In the genomic region with DNA sequence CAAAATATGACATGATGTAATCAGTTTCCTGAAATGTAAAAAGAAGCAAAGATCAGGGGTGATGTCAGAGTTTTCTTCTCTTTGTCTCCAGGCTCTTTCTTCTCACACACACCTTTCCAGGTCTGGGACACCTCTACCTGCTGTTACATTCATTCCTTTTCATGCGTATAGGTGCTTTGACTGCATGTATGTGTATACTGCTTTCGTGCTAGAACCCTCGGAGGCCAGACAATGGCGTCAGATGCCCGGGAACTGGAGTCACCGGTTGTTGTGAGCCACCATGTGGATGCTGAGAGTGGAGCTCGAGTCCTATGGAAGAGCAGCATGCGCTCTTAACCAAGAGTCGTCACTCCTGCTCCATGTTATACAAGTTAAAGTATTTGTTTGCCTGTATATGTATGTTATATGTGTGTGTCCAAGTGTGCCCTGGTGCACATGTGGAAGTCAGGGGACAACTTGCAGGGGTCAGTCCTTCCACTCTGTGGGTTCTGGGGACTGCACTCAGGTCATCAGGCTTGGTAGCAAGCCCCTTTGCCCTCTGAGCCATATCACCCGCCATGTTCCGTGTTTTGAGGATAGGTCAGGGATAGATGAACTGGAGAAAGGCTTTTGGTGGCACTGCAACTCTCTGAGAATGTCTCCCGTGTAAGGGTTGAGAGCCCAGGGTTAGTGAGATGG, we compare ENCODE assay signal across 18 mouse cellular contexts. TPM values are rescaled to one million over a fixed set of nuclear protein-coding genes. Genes with fewer than 3 reads are reported as not detected.
DNase-seq lines count a peak whose midpoint lies in the region; ATAC-seq and TF ChIP-seq lines count a peak whose summit lies in the region.
"Had no signal": no experiment of that assay in that cellular context is flagged by ENCODE, and none has a peak within 500 bp of the region (broad histone marks: within the 10 kb centered on the region; RNA-seq: fewer than 3 reads in every experiment).

No protein-coding gene starts in this region.

- H3K4me2 ChIP-seq in hindbrain, embryonic 13.5 days: no peak overlapping the region
- H3K4me2 ChIP-seq in hindbrain, postnatal 0 days (ENCODE audit: low read depth, low read length): no peak overlapping the region
- no peak overlapping the region for H3K4me2 ChIP-seq in heart, embryonic 13.5 days
- H3K4me2 ChIP-seq: hindbrain, embryonic 12.5 days; midbrain, embryonic 15.5 days; neural tube, embryonic 15.5 days; stomach, embryonic 15.5 days had no signal

- H3K4me3 ChIP-seq in hindbrain, embryonic 13.5 days: no peak overlapping the region
- H3K4me3 ChIP-seq in hindbrain, postnatal 0 days (ENCODE audit: low read length): no peak overlapping the region
- no peak overlapping the region for H3K4me3 ChIP-seq in heart, embryonic 13.5 days
- H3K4me3 ChIP-seq in small intestine, adult 2 months (ENCODE audit: low read depth, low read length): no peak overlapping the region
- H3K4me3 ChIP-seq: hindbrain, embryonic 12.5 days; midbrain, embryonic 15.5 days; neural tube, embryonic 15.5 days; stomach, embryonic 15.5 days had no signal

- H3K27me3 ChIP-seq in hindbrain, embryonic 13.5 days: peaks cover 11% of the 10 kb centered on the region
- no peaks in the 10 kb centered on the region for H3K27me3 ChIP-seq in hindbrain, postnatal 0 days (ENCODE audit: insufficient read depth, low read length)
- no peaks in the 10 kb centered on the region for H3K27me3 ChIP-seq in heart, embryonic 13.5 days (replicated peaks)
- no peaks in the 10 kb centered on the region for H3K27me3 ChIP-seq in small intestine, adult 2 months (ENCODE audit: control insufficient read depth, insufficient read depth, low read length)
- H3K27me3 ChIP-seq: midbrain, embryonic 15.5 days; Patski; stomach, embryonic 15.5 days had no signal

- no peak for TF ChIP-seq CTCF in hindbrain, postnatal 0 days (IDR thresholded peaks at IDR 0.05; ENCODE audit: low read depth)
- TF ChIP-seq CTCF in small intestine, adult 2 months (IDR thresholded peaks at IDR 0.05; ENCODE audit: extremely low read depth, insufficient read length, insufficient replicate concordance, low read depth, low read length): no peak

- ATAC-seq in hindbrain, embryonic 13.5 days (ENCODE audit: low FRiP score): no peak
- ATAC-seq in hindbrain, postnatal 0 days: no peak
- no peak for ATAC-seq in heart, embryonic 13.5 days (ENCODE audit: extremely low read depth, insufficient number of reproducible peaks, low FRiP score, low TSS enrichment)
- ATAC-seq: midbrain, embryonic 15.5 days; Patski had no signal

- 80% methylated on average over 12 of the region's 12 CpGs for WGBS in hindbrain, embryonic 13.5 days
- WGBS in hindbrain, postnatal 0 days: 77% methylated on average over 12 of the region's 12 CpGs
- WGBS in heart, embryonic 13.5 days: 77% methylated on average over 12 of the region's 12 CpGs
- WGBS in small intestine, adult 2 months: 76% methylated on average over 12 of the region's 12 CpGs

- H3K9ac ChIP-seq in hindbrain, embryonic 13.5 days: 0 out of 2 replicates have a peak overlapping the region, but pooled peaks have one; percentile 43
- H3K9ac ChIP-seq in hindbrain, postnatal 0 days (replicated peaks; ENCODE audit: low read length): no peak overlapping the region
- 0 out of 2 replicates have a peak overlapping the region, but pooled peaks have one; percentile 19 for H3K9ac ChIP-seq in heart, embryonic 13.5 days
- H3K9ac ChIP-seq: hindbrain, embryonic 12.5 days; midbrain, embryonic 15.5 days; neural tube, embryonic 15.5 days; stomach, embryonic 15.5 days had no signal

- H3K4me1 ChIP-seq in hindbrain, embryonic 13.5 days (replicated peaks): peaks cover 31% of the 10 kb centered on the region
- 0 out of 2 replicates have a peak, but pooled peaks cover 4% of the 10 kb centered on the region for H3K4me1 ChIP-seq in hindbrain, postnatal 0 days (ENCODE audit: insufficient read depth, low read length)
- peaks cover 68% of the 10 kb centered on the region for H3K4me1 ChIP-seq in heart, embryonic 13.5 days
- peaks cover 19% of the 10 kb centered on the region for H3K4me1 ChIP-seq in small intestine, adult 2 months (ENCODE audit: control insufficient read depth, insufficient read depth, insufficient read length, low read length)

- no peak for DNase-seq in hindbrain, postnatal 0 days (ENCODE audit: low spot score)
- DNase-seq in lung, postnatal 10 days: peak; percentile 11
- DNase-seq in lung, postnatal 14 days: no peak
- no peak for DNase-seq in embryo, embryonic 10 days (ENCODE audit: low spot score)
- DNase-seq in layer of hippocampus, postnatal 14 days (ENCODE audit: low spot score in 2 of 2): no peak
- DNase-seq: adrenal gland, adult 2 months; gastrocnemius, postnatal 25 days; lung, adult 18-20 months; right cerebral cortex, postnatal 14 days had no signal

- H3K9me3 ChIP-seq in hindbrain, embryonic 13.5 days: no peaks in the 10 kb centered on the region
- H3K9me3 ChIP-seq in hindbrain, postnatal 0 days (ENCODE audit: low read length): no peaks in the 10 kb centered on the region
- no peaks in the 10 kb centered on the region for H3K9me3 ChIP-seq in heart, embryonic 13.5 days
- H3K9me3 ChIP-seq: hindbrain, embryonic 12.5 days; midbrain, embryonic 15.5 days; neural tube, embryonic 15.5 days; stomach, embryonic 15.5 days had no signal

- TF ChIP-seq POLR2A in small intestine, adult 2 months (IDR thresholded peaks at IDR 0.05; ENCODE audit: low read depth, low read length): no peak

- no peaks in the 10 kb centered on the region for H3K36me3 ChIP-seq in hindbrain, embryonic 13.5 days
- no peaks in the 10 kb centered on the region for H3K36me3 ChIP-seq in hindbrain, postnatal 0 days (ENCODE audit: insufficient read depth, low read length)
- peaks cover 3% of the 10 kb centered on the region; the same call in 1 of the 2 replicates for H3K36me3 ChIP-seq in heart, embryonic 13.5 days
- H3K36me3 ChIP-seq in small intestine, adult 2 months (ENCODE audit: control insufficient read depth, insufficient read depth, low read length): no peaks in the 10 kb centered on the region
- H3K36me3 ChIP-seq: hindbrain, embryonic 12.5 days; midbrain, embryonic 15.5 days; neural tube, embryonic 15.5 days; stomach, embryonic 15.5 days had no signal

- H3K27ac ChIP-seq in hindbrain, embryonic 13.5 days: no peak overlapping the region
- no peak overlapping the region for H3K27ac ChIP-seq in hindbrain, postnatal 0 days
- peak overlapping the region; percentile 100 for H3K27ac ChIP-seq in heart, embryonic 13.5 days (replicated peaks)
- peak overlapping the region; percentile 1; the same call in 1 of the 2 replicates for H3K27ac ChIP-seq in small intestine, adult 2 months (ENCODE audit: insufficient read depth, low read depth, low read length)
- H3K27ac ChIP-seq: hindbrain, embryonic 12.5 days; midbrain, embryonic 15.5 days; neural tube, embryonic 15.5 days had no signal

RNA-seq across cellular contexts. Expression of gene Gm16253, which starts 1.9 kb away (rescaled TPM):
- 1.2 and 1.6 TPM in 2 replicates for polyA plus RNA-seq in hindbrain, embryonic 13.5 days (2015; fragmentation: Nextera tagmentation; extraction: Ambion mirVana)
- not detected in 2 replicates for total RNA-seq in hindbrain, postnatal 0 days (2014; rRNA removed)
- polyA plus RNA-seq in hindbrain, postnatal 0 days (2015; fragmentation: Nextera tagmentation; extraction: Ambion mirVana): 0.48 and 0.96 TPM in 2 replicates
- 1.6 and 1.7 TPM in 2 replicates for polyA plus RNA-seq in heart, embryonic 13.5 days (2015; fragmentation: Nextera tagmentation; extraction: Ambion mirVana)
- polyA plus RNA-seq in small intestine, adult 2 months (2012; rRNA removed): not detected in 2 replicates
- not detected for total RNA-seq in layer of hippocampus, postnatal 14 days (2021)
- total RNA-seq: adrenal gland, adult 2 months; left cerebral cortex, adult 18-20 months had no signal
- polyA plus RNA-seq: adrenal gland, adult 2 months had no signal

RNA-seq across cellular contexts. Expression of gene Polr3gl, which starts 15.3 kb away (rescaled TPM):
- polyA plus RNA-seq in hindbrain, embryonic 13.5 days (2015; fragmentation: Nextera tagmentation; extraction: Ambion mirVana): 38.3 and 39.3 TPM in 2 replicates
- 10.7 and 11.2 TPM in 2 replicates for total RNA-seq in hindbrain, postnatal 0 days (2014; rRNA removed)
- 31.9 and 32.9 TPM in 2 replicates for polyA plus RNA-seq in hindbrain, postnatal 0 days (2015; fragmentation: Nextera tagmentation; extraction: Ambion mirVana)
- polyA plus RNA-seq in heart, embryonic 13.5 days (2015; fragmentation: Nextera tagmentation; extraction: Ambion mirVana): 33.5 and 36.1 TPM in 2 replicates
- 3.4 and 7.9 TPM in 2 replicates for polyA plus RNA-seq in small intestine, adult 2 months (2012; rRNA removed)
- total RNA-seq in layer of hippocampus, postnatal 14 days (2021): 10 to 100 TPM; 26.7 to 29.7 TPM

RNA-seq across cellular contexts. Expression of gene Ankrd34a, which starts 17.7 kb away (rescaled TPM):
- polyA plus RNA-seq in hindbrain, embryonic 13.5 days (2015; fragmentation: Nextera tagmentation; extraction: Ambion mirVana): 9.7 and 10.5 TPM in 2 replicates
- total RNA-seq in hindbrain, postnatal 0 days (2014; rRNA removed): 26.4 and 29.6 TPM in 2 replicates
- polyA plus RNA-seq in hindbrain, postnatal 0 days (2015; fragmentation: Nextera tagmentation; extraction: Ambion mirVana): 14.2 and 15.3 TPM in 2 replicates
- 6.5 and 8.1 TPM in 2 replicates for polyA plus RNA-seq in heart, embryonic 13.5 days (2015; fragmentation: Nextera tagmentation; extraction: Ambion mirVana)
- 0.44 and 0.63 TPM in 2 replicates for polyA plus RNA-seq in small intestine, adult 2 months (2012; rRNA removed)
- 10 to 100 TPM; 45.9 to 51.8 TPM for total RNA-seq in layer of hippocampus, postnatal 14 days (2021)

RNA-seq across cellular contexts. Expression of gene Txnip, which starts 20.9 kb away (rescaled TPM):
- polyA plus RNA-seq in hindbrain, embryonic 13.5 days (2015; fragmentation: Nextera tagmentation; extraction: Ambion mirVana): 60.5 and 67.6 TPM in 2 replicates
- total RNA-seq in hindbrain, postnatal 0 days (2014; rRNA removed): 192 and 222 TPM in 2 replicates
- 133 and 148 TPM in 2 replicates for polyA plus RNA-seq in hindbrain, postnatal 0 days (2015; fragmentation: Nextera tagmentation; extraction: Ambion mirVana)
- polyA plus RNA-seq in heart, embryonic 13.5 days (2015; fragmentation: Nextera tagmentation; extraction: Ambion mirVana): 156 and 165 TPM in 2 replicates
- polyA plus RNA-seq in small intestine, adult 2 months (2012; rRNA removed): 167 and 384 TPM in 2 replicates
- total RNA-seq in layer of hippocampus, postnatal 14 days (2021): 10 to 100 TPM; 48.3 to 49.8 TPM

RNA-seq across cellular contexts. Expression of gene Lix1l, which starts 22.2 kb away (rescaled TPM):
- 6.8 and 7.3 TPM in 2 replicates for polyA plus RNA-seq in hindbrain, embryonic 13.5 days (2015; fragmentation: Nextera tagmentation; extraction: Ambion mirVana)
- total RNA-seq in hindbrain, postnatal 0 days (2014; rRNA removed): 45.0 and 48.4 TPM in 2 replicates
- polyA plus RNA-seq in hindbrain, postnatal 0 days (2015; fragmentation: Nextera tagmentation; extraction: Ambion mirVana): 3.9 and 5.2 TPM in 2 replicates
- polyA plus RNA-seq in heart, embryonic 13.5 days (2015; fragmentation: Nextera tagmentation; extraction: Ambion mirVana): 4.6 and 5.2 TPM in 2 replicates
- 2.9 and 7.6 TPM in 2 replicates for polyA plus RNA-seq in small intestine, adult 2 months (2012; rRNA removed)
- 10 to 100 TPM; 31.6 to 32.8 TPM for total RNA-seq in layer of hippocampus, postnatal 14 days (2021)

Comparison
In these comparisons a context has a peak if more than half of its experiments do, and no peak if none do; other contexts are left out.
1. H3K27ac ChIP-seq: peak in heart, embryonic 13.5 days (single experiment) and small intestine, adult 2 months (single experiment); none in hindbrain, embryonic 13.5 days (single experiment) and hindbrain, postnatal 0 days (single experiment).